Mouse (Mus musculus) lung, postnatal 0 days (tissue): ENCODE results near the gene Oxct2a. TPM values are rescaled to one million over a fixed set of nuclear protein-coding genes. Genes with fewer than 3 reads are reported as not detected.

Source experiments
- ATAC-seq: fragments of 200-750 bp; cut with Nextera tagmentation; 2 replicates; pipeline ENCODE4 v1.8.0; 2017; ENCODE audit warnings: moderate library complexity
- DNase-seq: peaks from one replicate; pipeline ENCODE4 v3.0.0-alpha.2; 2016; ENCODE audit warnings: low spot score
- H3K27ac ChIP-seq: fragments of 300-500 bp; sonication (generic); 2 replicates; pipeline ENCODE4 v1.5.1; 2014; ENCODE audit warnings: antibody characterized with exemption, mild to moderate bottlenecking, low read length, mixed read lengths
- H3K27me3 ChIP-seq: fragments of 300-500 bp; sonication (generic); replicated peaks from 2 replicates; pipeline ENCODE4 v1.6.1; 2014; ENCODE audit warnings: low read length, mixed read lengths; ENCODE audit not compliant: insufficient read depth
- H3K36me3 ChIP-seq: fragments of 300-500 bp; sonication (generic); 2 replicates; pipeline ENCODE4 v1.6.1; 2014; ENCODE audit warnings: low read length, mixed read lengths; ENCODE audit not compliant: insufficient read depth
- H3K4me1 ChIP-seq: fragments of 300-500 bp; sonication (generic); 2 replicates; pipeline ENCODE4 v1.6.1; 2014; ENCODE audit warnings: antibody characterized with exemption, low read depth, low read length, mixed read lengths; ENCODE audit not compliant: insufficient read depth
- H3K4me2 ChIP-seq: fragments of 300-500 bp; sonication (generic); replicated peaks from 2 replicates; pipeline ENCODE4 v1.6.1; 2014; ENCODE audit warnings: low read depth, mild to moderate bottlenecking, low read length, moderate library complexity, mixed read lengths
- H3K4me3 ChIP-seq: fragments of 300-500 bp; sonication (generic); 2 replicates; pipeline ENCODE4 v1.5.1; 2014; ENCODE audit warnings: low read depth, low read length
- H3K9ac ChIP-seq: fragments of 300-500 bp; sonication (generic); replicated peaks from 2 replicates; pipeline ENCODE4 v1.6.1; 2014; ENCODE audit warnings: low read depth, mild to moderate bottlenecking
- H3K9me3 ChIP-seq: fragments of 300-500 bp; sonication (generic); 2 replicates; pipeline ENCODE4 v1.6.1; 2016; ENCODE audit warnings: low read length, mixed read lengths
- CTCF ChIP-seq: IDR thresholded peaks from 2 replicates; pipeline ENCODE4 v1.5.1; 2016; ENCODE audit warnings: antibody characterized with exemption, mild to moderate bottlenecking
- EP300 ChIP-seq: IDR thresholded peaks from 2 replicates; pipeline ENCODE4 v1.6.1; 2016; ENCODE audit warnings: antibody characterized with exemption, mild to moderate bottlenecking, control low read depth
- WGBS: fragments of 180-500 bp; shearing (Covaris S2); extraction: QIAGEN DNeasy Blood & Tissue Kit; methylation state at CpG from one replicate; pipeline ENCODE4 v1.1.7; 2014; 5-methylcytosine and 5-hydroxymethylcytosine counted together
- polyA plus RNA-seq: library from polyadenylated mRNA; unstranded; fragments of >200 nt; fragmentation: Nextera tagmentation; extraction: Ambion mirVana; gene quantifications from 2 replicates; pipeline ENCODE4 v1.2.1, GENCODE M21; 2015

The Oxct2a gene
- polyA plus RNA-seq, 1 experiment from 2014 or later, result not detected

- under 1% methylated on average over 25 of the region's 25 CpGs for WGBS
- Histone ChIP-seq H3K9me3 (no peaks in the 10 kb centered on the region), H3K27me3 (no peaks in the 10 kb centered on the region), H3K4me3 (peak overlapping the region; percentile 40), H3K36me3 (no peaks in the 10 kb centered on the region), H3K4me1 (peaks cover 13% of the 10 kb centered on the region; the same call in 1 of the 2 replicates), H3K9ac (peak overlapping the region; percentile 16; the same call in 1 of the 2 replicates), H3K4me2 (peak overlapping the region; percentile 57), H3K27ac (no peak overlapping the region; the same call in 1 of the 2 replicates)
- DNase-seq, result peak; percentile 94
- peak; percentile 98 for ATAC-seq
- TF ChIP-seq EP300 (no peak), CTCF (peak; percentile 91)
Observed at GRCm38 (mm10) chr4:123282500-123282899, 40.9 kb downstream of the Oxct2a start.

- no peaks in the 10 kb centered on the region for H3K9me3 ChIP-seq
- H3K27ac ChIP-seq, result no peak overlapping the region
- no peaks in the 10 kb centered on the region for H3K27me3 ChIP-seq
- DNase-seq (no peak), ATAC-seq (no peak)
- peaks cover 13% of the 10 kb centered on the region; the same call in 1 of the 2 replicates for H3K4me1 ChIP-seq
- H3K4me3 ChIP-seq, result no peak overlapping the region
- no peaks in the 10 kb centered on the region for H3K36me3 ChIP-seq
- H3K4me2 ChIP-seq, result no peak overlapping the region
- WGBS, result 63% methylated on average over 3 of the region's 3 CpGs
- H3K9ac ChIP-seq, result no peak overlapping the region
- TF ChIP-seq EP300 (no peak), CTCF (no peak)
Observed at GRCm38 (mm10) chr4:123280117-123280516, 43.3 kb downstream of the Oxct2a start.

Other genes with a start within 250 kb of the Oxct2a start
- 0.57 and 0.84 TPM in 2 replicates for gene Bmp8b, start 218.5 kb downstream of the Oxct2a start, polyA plus RNA-seq
- not detected in 2 replicates for gene Oxct2b, start 207.4 kb downstream of the Oxct2a start, polyA plus RNA-seq
- gene Ppie, start 183.7 kb downstream of the Oxct2a start, polyA plus RNA-seq, result 41.2 and 43.8 TPM in 2 replicates
- 0.20 and 0.51 TPM in 2 replicates for gene Hpcal4, start 140.4 kb downstream of the Oxct2a start, polyA plus RNA-seq
- 0.10 TPM in 1 of 2 replicates, not detected in the other for gene Nt5c1a, start 122.1 kb downstream of the Oxct2a start, polyA plus RNA-seq
- 20.3 and 23.6 TPM in 2 replicates for gene Heyl, start 90.1 kb downstream of the Oxct2a start, polyA plus RNA-seq
- gene Pabpc4, start 61.3 kb downstream of the Oxct2a start, polyA plus RNA-seq, result 10.8 and 11.4 TPM in 2 replicates
- 0.44 and 0.61 TPM in 2 replicates for gene Bmp8a, start 19.6 kb upstream of the Oxct2a start, polyA plus RNA-seq